Mouse (Mus musculus) CH12.LX (cell line): Measurements from ENCODE around the gene BC004004. TPM values are rescaled to one million over a fixed set of nuclear protein-coding genes. Genes with fewer than 3 reads are reported as not detected.

Experiments used
- DNase-seq: peaks from one replicate; pipeline ENCODE4 v3.0.0-alpha.2; 2013; ENCODE audit errors: extremely low read depth
- H3K27ac ChIP-seq: 2 replicates; pipeline ENCODE4 v1.5.1; 2012; ENCODE audit warnings: low read depth, mild to moderate bottlenecking, control low read depth, moderate library complexity; ENCODE audit not compliant: insufficient read depth
- H3K27me3 ChIP-seq: replicated peaks from 2 replicates; pipeline ENCODE3; 2012; ENCODE audit warnings: inconsistent platforms
- H3K36me3 ChIP-seq, 2 experiments: replicated peaks in 1 of 2; 2 replicates each; pipeline versions ENCODE3 to v1.6.1; 2012; ENCODE audit warnings: inconsistent platforms in 1 of 2, low read length in 1 of 2, mild to moderate bottlenecking in 1 of 2, mixed read lengths in 1 of 2, moderate library complexity in 1 of 2; ENCODE audit not compliant: control insufficient read depth in 1 of 2, insufficient read depth in 1 of 2
- H3K4me1 ChIP-seq, 2 experiments: 2 replicates each; pipeline ENCODE4 v1.6.1; 2012; ENCODE audit warnings: inconsistent platforms in 1 of 2, moderate library complexity in 1 of 2; ENCODE audit not compliant: insufficient read depth in 2 of 2, control insufficient read depth in 1 of 2
- H3K4me2 ChIP-seq: 2 replicates; pipeline ENCODE4 v1.6.1; 2012; ENCODE audit warnings: low read depth, mild to moderate bottlenecking, control low read depth; ENCODE audit not compliant: poor library complexity, insufficient read depth, severe bottlenecking
- H3K4me3 ChIP-seq, 3 experiments: fragments of 150-350 bp in 1 of 3; sonication (generic) in 1 of 3; replicated peaks in 1 of 3; 2 replicates each; pipeline versions ENCODE3 to v1.5.1; 2011 to 2012; ENCODE audit warnings: low read depth in 2 of 3, low read length in 2 of 3, mild to moderate bottlenecking in 2 of 3, moderate library complexity in 2 of 3, control low read depth in 1 of 3, improper control_type of control experiment in 1 of 3, inconsistent platforms in 1 of 3, mixed read lengths in 1 of 3; ENCODE audit not compliant: poor library complexity in 1 of 3
- H3K79me2 ChIP-seq: replicated peaks from 2 replicates; pipeline ENCODE4 v1.6.1; 2012; ENCODE audit warnings: mild to moderate bottlenecking, moderate library complexity; ENCODE audit not compliant: control insufficient read depth, poor library complexity, insufficient read depth, severe bottlenecking; ENCODE audit errors: extremely low read depth
- H3K9ac ChIP-seq: 2 replicates; pipeline ENCODE4 v1.6.1; 2012; ENCODE audit warnings: low read depth, mild to moderate bottlenecking, control low read depth, moderate library complexity; ENCODE audit not compliant: insufficient read depth
- H3K9me3 ChIP-seq: replicated peaks from 2 replicates; pipeline ENCODE3; 2012; ENCODE audit warnings: low read length, inconsistent platforms, mixed read lengths
- BHLHE40 ChIP-seq: IDR thresholded peaks from 2 replicates; pipeline ENCODE4 v1.6.1; 2011; ENCODE audit warnings: mild to moderate bottlenecking, low read depth, low read length, improper control_type of control experiment
- CHD1 ChIP-seq: IDR thresholded peaks from 2 replicates; pipeline ENCODE4 v1.6.1; 2012; ENCODE audit warnings: low read depth, low read length, improper control_type of control experiment, inconsistent platforms
- CHD2 ChIP-seq: IDR thresholded peaks from 2 replicates; pipeline ENCODE4 v1.6.1; 2011; ENCODE audit warnings: low read length, improper control_type of control experiment
- CTCF ChIP-seq, 2 experiments: IDR thresholded peaks in 1 of 2; conservative IDR thresholded peaks in 1 of 2; 2 replicates each; pipeline ENCODE4 v1.5.1; 2011 to 2012; ENCODE audit warnings: low read depth in 2 of 2, low read length in 2 of 2, improper control_type of control experiment in 1 of 2, inconsistent platforms in 1 of 2, mild to moderate bottlenecking in 1 of 2, moderate library complexity in 1 of 2
- E2F4 ChIP-seq: IDR thresholded peaks from 2 replicates; pipeline ENCODE4 v1.6.1; 2011; ENCODE audit warnings: low read depth, low read length, improper control_type of control experiment; ENCODE audit not compliant: insufficient replicate concordance
- ELF1 ChIP-seq: IDR thresholded peaks from 2 replicates; pipeline ENCODE4 v1.6.1; 2014; ENCODE audit warnings: low read depth, mild to moderate bottlenecking, inconsistent platforms, low read length, improper control_type of control experiment
- EP300 ChIP-seq: IDR thresholded peaks from 2 replicates; pipeline ENCODE4 v1.6.1; 2011; ENCODE audit warnings: low read length, improper control_type of control experiment
- ETS1 ChIP-seq: conservative IDR thresholded peaks from 2 replicates; pipeline ENCODE4 v1.6.1; 2012; ENCODE audit warnings: low read depth, mild to moderate bottlenecking, inconsistent platforms, low read length, improper control_type of control experiment, moderate library complexity
- GABPA ChIP-seq: IDR thresholded peaks from 2 replicates; pipeline ENCODE4 v1.6.1; 2012; ENCODE audit warnings: low read depth, low read length, improper control_type of control experiment, inconsistent platforms; ENCODE audit not compliant: insufficient replicate concordance
- HCFC1 ChIP-seq: IDR thresholded peaks from 2 replicates; pipeline ENCODE4 v1.6.1; 2012; ENCODE audit warnings: low read depth, mild to moderate bottlenecking, inconsistent platforms, low read length, improper control_type of control experiment
- IRF4 ChIP-seq: IDR thresholded peaks from 2 replicates; pipeline ENCODE4 v1.6.1; 2014; ENCODE audit warnings: low read depth, mild to moderate bottlenecking, inconsistent platforms, low read length, improper control_type of control experiment
- JUN ChIP-seq: IDR thresholded peaks from 2 replicates; pipeline ENCODE4 v1.6.1; 2011; ENCODE audit warnings: low read depth, mild to moderate bottlenecking, low read length, improper control_type of control experiment, moderate library complexity; ENCODE audit not compliant: insufficient read depth
- JUND ChIP-seq: conservative IDR thresholded peaks from 2 replicates; pipeline ENCODE4 v1.6.1; 2011; ENCODE audit warnings: low read depth, low read length, improper control_type of control experiment
- KAT2A ChIP-seq: IDR thresholded peaks from 2 replicates; pipeline ENCODE4 v1.6.1; 2012; ENCODE audit warnings: low read length, improper control_type of control experiment, inconsistent platforms; ENCODE audit not compliant: insufficient replicate concordance
- MAFK ChIP-seq: IDR thresholded peaks from 2 replicates; pipeline ENCODE4 v1.6.1; 2011; ENCODE audit warnings: low read length, improper control_type of control experiment; ENCODE audit not compliant: insufficient replicate concordance
- MAX ChIP-seq: IDR thresholded peaks from 2 replicates; pipeline ENCODE4 v1.6.1; 2011; ENCODE audit warnings: low read length, improper control_type of control experiment
- MAZ ChIP-seq: IDR thresholded peaks from 2 replicates; pipeline ENCODE4 v1.6.1; 2012; ENCODE audit warnings: low read depth, mild to moderate bottlenecking, inconsistent platforms, low read length, improper control_type of control experiment, moderate library complexity
- MEF2A ChIP-seq: IDR thresholded peaks from 2 replicates; pipeline ENCODE4 v1.6.1; 2014; ENCODE audit warnings: low read depth, mild to moderate bottlenecking, inconsistent platforms, low read length, improper control_type of control experiment, borderline replicate concordance
- MXI1 ChIP-seq: IDR thresholded peaks from 2 replicates; pipeline ENCODE4 v1.6.1; 2011; ENCODE audit warnings: mild to moderate bottlenecking, low read depth, low read length, improper control_type of control experiment
- MYC ChIP-seq: IDR thresholded peaks from 2 replicates; pipeline ENCODE4 v1.6.1; 2011; ENCODE audit warnings: low read depth, mild to moderate bottlenecking, improper control_type of control experiment, low read length
- NELFE ChIP-seq: IDR thresholded peaks from 2 replicates; pipeline ENCODE4 v1.6.1; 2011; ENCODE audit warnings: low read depth, low read length, improper control_type of control experiment
- NRF1 ChIP-seq: IDR thresholded peaks from 2 replicates; pipeline ENCODE4 v1.6.1; 2014; ENCODE audit warnings: low read depth, mild to moderate bottlenecking, inconsistent platforms, low read length, improper control_type of control experiment, moderate library complexity
- PAX5 ChIP-seq: IDR thresholded peaks from 2 replicates; pipeline ENCODE4 v1.6.1; 2012; ENCODE audit warnings: low read length, inconsistent platforms, mixed read lengths
- POLR2A ChIP-seq: IDR thresholded peaks from 2 replicates; pipeline ENCODE4 v1.6.1; 2011; ENCODE audit warnings: low read depth, mild to moderate bottlenecking, improper control_type of control experiment, low read length
- POLR2AphosphoS2 ChIP-seq: IDR thresholded peaks from 2 replicates; pipeline ENCODE4 v1.6.1; 2011; ENCODE audit warnings: low read depth, low read length, improper control_type of control experiment
- RAD21 ChIP-seq: IDR thresholded peaks from 2 replicates; pipeline ENCODE4 v1.6.1; 2011; ENCODE audit warnings: low read depth, mild to moderate bottlenecking, low read length, improper control_type of control experiment, moderate library complexity
- RCOR1 ChIP-seq: conservative IDR thresholded peaks from 2 replicates; pipeline ENCODE4 v1.6.1; 2012; ENCODE audit warnings: low read depth, mild to moderate bottlenecking, inconsistent platforms, low read length, improper control_type of control experiment
- SIN3A ChIP-seq: IDR thresholded peaks from 2 replicates; pipeline ENCODE4 v1.6.1; 2012; ENCODE audit warnings: low read length, improper control_type of control experiment, inconsistent platforms
- SMC3 ChIP-seq: IDR thresholded peaks from 2 replicates; pipeline ENCODE4 v1.6.1; 2011; ENCODE audit warnings: low read depth, low read length, improper control_type of control experiment
- TBP ChIP-seq: conservative IDR thresholded peaks from 2 replicates; pipeline ENCODE4 v1.6.1; 2011; ENCODE audit warnings: low read depth, low read length, improper control_type of control experiment
- TCF12 ChIP-seq: IDR thresholded peaks from 2 replicates; pipeline ENCODE4 v1.6.1; 2014; ENCODE audit warnings: low read depth, mild to moderate bottlenecking, inconsistent platforms, low read length, improper control_type of control experiment
- UBTF ChIP-seq: IDR thresholded peaks from 2 replicates; pipeline ENCODE4 v1.6.1; 2012; ENCODE audit warnings: low read depth, mild to moderate bottlenecking, inconsistent platforms, low read length, improper control_type of control experiment, moderate library complexity
- USF1 ChIP-seq: IDR thresholded peaks from 2 replicates; pipeline ENCODE4 v1.6.1; 2014; ENCODE audit warnings: low read depth, mild to moderate bottlenecking, inconsistent platforms, low read length, improper control_type of control experiment
- USF2 ChIP-seq: conservative IDR thresholded peaks from 2 replicates; pipeline ENCODE4 v1.6.1; 2011; ENCODE audit warnings: low read depth, low read length, improper control_type of control experiment
- ZC3H11A ChIP-seq: IDR thresholded peaks from 2 replicates; pipeline ENCODE4 v1.6.1; 2012; ENCODE audit warnings: low read depth, mild to moderate bottlenecking, inconsistent platforms, low read length, improper control_type of control experiment
- ZKSCAN1 ChIP-seq: IDR thresholded peaks from 2 replicates; pipeline ENCODE4 v1.6.1; 2012; ENCODE audit warnings: low read depth, inconsistent platforms, low read length, improper control_type of control experiment, borderline replicate concordance
- ZMIZ1 ChIP-seq: IDR thresholded peaks from 2 replicates; pipeline ENCODE4 v1.6.1; 2012; ENCODE audit warnings: low read depth, mild to moderate bottlenecking, inconsistent platforms, low read length, improper control_type of control experiment
- ZNF384 ChIP-seq: IDR thresholded peaks from 2 replicates; pipeline ENCODE4 v1.6.1; 2012; ENCODE audit warnings: low read depth, low read length, improper control_type of control experiment, inconsistent platforms
- dilution Hi-C: fragments of 300-500 bp; cut with MboI; formaldehyde crosslinking; loops from 2 replicates; pipeline ENCODE4 v1.14.3; 2020; ENCODE audit warnings: low sequenced_read_pairs; ENCODE audit not compliant: extremely low pct_unique_long_range_greater_than_20kb, extremely low pct_ligation_motif_present
- in situ Hi-C: fragments of 300-500 bp; cut with MboI; formaldehyde crosslinking; loops from 3 replicates; pipeline ENCODE4 v1.14.3; 2019; ENCODE audit warnings: low sequenced_read_pairs, low pct_ligation_motif_present, low pct_unique_long_range_greater_than_20kb, mixed read lengths
- polyA plus RNA-seq: library from polyadenylated mRNA; unstranded; fragments of >175 nt; gene quantifications from 2 replicates; pipeline ENCODE4 v1.2.1, GENCODE M21; 2012; ENCODE audit warnings: low read depth; ENCODE audit not compliant: insufficient read length
- total RNA-seq, 2 experiments: library from RNA; depleted of rRNA; stranded (reverse); fragments of 300-350 nt in 1 of 2; fragments of >200 nt in 1 of 2; gene quantifications; 2 replicates each; pipeline ENCODE4 v1.2.3; 2012 to 2014

BC004004 gene
- total RNA-seq (2012; rRNA removed) (69.1 and 75.1 TPM in 2 replicates), total RNA-seq (2014; rRNA removed) (86.1 and 89.1 TPM in 2 replicates), polyA plus RNA-seq (60.4 and 67.9 TPM in 2 replicates)

DNA sequence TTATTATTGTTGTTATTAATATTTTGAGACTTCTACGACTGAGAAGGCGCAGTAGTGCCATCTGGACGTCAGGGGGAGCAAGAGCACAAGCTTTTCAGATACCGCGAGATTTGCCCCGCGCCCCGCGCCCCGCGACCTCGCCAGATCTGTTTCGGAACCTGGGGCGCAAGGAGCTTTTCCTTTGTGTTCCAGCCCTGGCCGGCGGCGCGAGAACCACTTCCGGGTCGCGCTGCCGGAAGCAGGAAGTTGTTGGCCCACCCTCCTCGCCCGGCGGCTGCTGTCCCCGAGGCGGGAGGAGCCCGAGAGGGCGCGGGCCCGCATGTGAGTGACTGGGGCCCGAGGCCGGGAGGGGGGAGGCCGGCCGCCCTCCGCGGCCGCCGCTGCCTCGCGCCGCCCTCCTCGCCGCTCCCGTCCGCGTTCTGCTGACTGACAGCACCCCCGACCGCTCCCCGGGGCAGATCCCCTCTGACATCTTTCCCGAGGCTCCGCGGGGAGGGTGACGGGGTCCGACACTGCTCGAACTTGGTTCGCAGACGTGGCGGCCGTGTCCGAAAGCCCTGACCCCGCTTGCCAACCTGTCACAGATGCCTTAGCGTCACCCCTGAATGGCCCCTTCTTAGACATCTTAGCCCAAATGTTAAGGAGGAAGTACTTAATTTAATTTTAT, at the start of gene BC004004:
TSS of gene BC004004 (plus strand) at position 107 of the 667 bp plus-strand sequence.
- peaks cover 3 to 27% of the 10 kb centered on the region in 2 experiments; a peak in 2 of 4 replicates for H3K4me1 ChIP-seq
- H3K9me3 ChIP-seq: no peaks in the 10 kb centered on the region
- peaks cover 19% of the 10 kb centered on the region for H3K79me2 ChIP-seq
- H3K4me2 ChIP-seq: peak within 1 kb of the TSS; percentile 98
- H3K4me3 ChIP-seq: peak within 1 kb of the TSS; percentile 79 to 97 (median 86)
- peaks cover 0 to 3% of the 10 kb centered on the region in 2 experiments for H3K36me3 ChIP-seq
- TF ChIP-seq USF2: no peak
- TF ChIP-seq MAX: peak; percentile 45
- peak; percentile 85 for TF ChIP-seq MEF2A
- TF ChIP-seq E2F4: peak; percentile 52; the same call in 1 of the 2 replicates
- peak; percentile 91 for TF ChIP-seq MXI1
- TF ChIP-seq TBP: no peak
- peak; percentile 100 for TF ChIP-seq ELF1
- TF ChIP-seq ZMIZ1: peak; percentile 63; the same call in 1 of the 2 replicates
- TF ChIP-seq CTCF (conservative IDR thresholded peaks at IDR 0.05 in 1 of 2, IDR thresholded peaks at IDR 0.05 in 1 of 2; ENCODE audit: low read depth in 2 of 2, low read length in 2 of 2): peak in 1 of 2 experiments; percentile 74; a peak in 3 of 4 replicates
- no peak for TF ChIP-seq MAFK
- TF ChIP-seq TCF12: peak; percentile 92
- peak; percentile 55 for TF ChIP-seq NRF1
- TF ChIP-seq KAT2A: peak; percentile 94
- TF ChIP-seq JUN: no peak
- peak; percentile 50; the same call in 1 of the 2 replicates for TF ChIP-seq MYC
- peak; percentile 71; the same call in 1 of the 2 replicates for TF ChIP-seq UBTF
- no peak; the same call in 1 of the 2 replicates for TF ChIP-seq ETS1
- TF ChIP-seq POLR2AphosphoS2: no peak
- peak; percentile 44 for TF ChIP-seq RAD21
- TF ChIP-seq CHD1: peak; percentile 39; the same call in 1 of the 2 replicates
- peak; percentile 91 for TF ChIP-seq HCFC1
- no peak for TF ChIP-seq ZNF384
- TF ChIP-seq RCOR1: no peak
- TF ChIP-seq NELFE: peak; percentile 79
- TF ChIP-seq SMC3: peak; percentile 70
- no peak for TF ChIP-seq EP300
- no peak for TF ChIP-seq USF1
- TF ChIP-seq IRF4: peak; percentile 77
- TF ChIP-seq MAZ: peak; percentile 70
- TF ChIP-seq ZC3H11A: no peak
- peak; percentile 62 for TF ChIP-seq BHLHE40
- TF ChIP-seq POLR2A: peak; percentile 79
- no peak for TF ChIP-seq JUND
- peak; percentile 99 for TF ChIP-seq CHD2
- TF ChIP-seq SIN3A: peak; percentile 97
- no peak for TF ChIP-seq ZKSCAN1
- no peak for TF ChIP-seq PAX5
- peak; percentile 7; the same call in 1 of the 2 replicates for TF ChIP-seq GABPA
- H3K27me3 ChIP-seq: no peaks in the 10 kb centered on the region
- peak within 1 kb of the TSS; percentile 89 for H3K9ac ChIP-seq
- peak; percentile 95 for DNase-seq
- in situ Hi-C loops (no loop called here), dilution Hi-C loops (no loop called here)
- H3K27ac ChIP-seq: peak within 1 kb of the TSS; percentile 67
